Mouse (Mus musculus): ENCODE measurements around the gene Kxd1. TPM values are rescaled to one million over a fixed set of nuclear protein-coding genes. Genes with fewer than 3 reads are reported as not detected.
A peak's percentile ranks its signal among the peaks of the same experiment; 100 is the strongest.

The Kxd1 gene
- polyA plus RNA-seq, 1 experiment from 2014 or later: 50.8 TPM

- H3K4me2 ChIP-seq: peak overlapping the region; percentile 97
- peaks cover 47% of the 10 kb centered on the region for H3K36me3 ChIP-seq (replicated peaks)
- H3K4me3 ChIP-seq (replicated peaks): peak overlapping the region; percentile 99
- peaks cover 7% of the 10 kb centered on the region for H3K27me3 ChIP-seq
- WGBS: 18% methylated on average over 25 of the region's 25 CpGs
- H3K9ac ChIP-seq: peak overlapping the region; percentile 98
- peaks cover 41% of the 10 kb centered on the region for H3K4me1 ChIP-seq
- ATAC-seq (ENCODE audit: low FRiP score): no peak
- no peaks in the 10 kb centered on the region for H3K9me3 ChIP-seq
- H3K27ac ChIP-seq: no peak overlapping the region
Observed at GRCm38 (mm10) chr8:70509281-70509952, 18.3 kb downstream of the Kxd1 start.

- H3K4me2 ChIP-seq: peak overlapping the region; percentile 88
Observed at GRCm38 (mm10) chr8:70507027-70507393, 20.7 kb downstream of the Kxd1 start.

GRCm38 (mm10) chr8:70506328-70507026 is 21.3 kb downstream of the Kxd1 start, which contains the start of gene Rex1bd:
Gene Rex1bd, minus strand, starts transcription at chr8:70506752.
- Histone ChIP-seq H3K9me3 (no peaks in the 10 kb centered on the region), H3K4me2 (peak within 1 kb of the TSS; percentile 88), H3K27me3 (peaks cover 37% of the 10 kb centered on the region), H3K36me3 (replicated peaks) (peaks cover 32% of the 10 kb centered on the region), H3K9ac (peak within 1 kb of the TSS; percentile 80), H3K4me3 (replicated peaks) (peak within 1 kb of the TSS; percentile 72), H3K4me1 (peaks cover 52% of the 10 kb centered on the region), H3K27ac (peak within 1 kb of the TSS; percentile 91)
- peak; percentile 89 for ATAC-seq (ENCODE audit: low FRiP score)
- WGBS: 2% methylated on average over 40 of the region's 40 CpGs

More at GRCm38 (mm10) chr8:70507027-70507393, 20.7 kb downstream of the Kxd1 start:
- Histone ChIP-seq H3K27ac (peak overlapping the region; percentile 62), H3K4me3 (replicated peaks) (peak overlapping the region; percentile 72; the same call in 1 of the 2 replicates), H3K36me3 (replicated peaks) (peaks cover 32% of the 10 kb centered on the region), H3K9me3 (no peaks in the 10 kb centered on the region), H3K4me1 (peaks cover 56% of the 10 kb centered on the region), H3K9ac (peak overlapping the region; percentile 25; the same call in 1 of the 2 replicates), H3K27me3 (peaks cover 32% of the 10 kb centered on the region)
- WGBS: 57% methylated on average over 5 of the region's 5 CpGs
- ATAC-seq (ENCODE audit: low FRiP score): no peak

GRCm38 (mm10) chr8:70505698-70506327 is 21.9 kb downstream of the Kxd1 start:
- Histone ChIP-seq H3K9me3 (no peaks in the 10 kb centered on the region), H3K27ac (peak overlapping the region; percentile 91), H3K27me3 (peaks cover 43% of the 10 kb centered on the region), H3K9ac (peak overlapping the region; percentile 80), H3K36me3 (replicated peaks) (peaks cover 32% of the 10 kb centered on the region), H3K4me2 (peak overlapping the region; percentile 88), H3K4me1 (peaks cover 54% of the 10 kb centered on the region), H3K4me3 (replicated peaks) (peak overlapping the region; percentile 72)
- WGBS: 41% methylated on average over 32 of the region's 32 CpGs
- ATAC-seq (ENCODE audit: low FRiP score): peak; percentile 9

GRCm38 (mm10) chr8:70504851-70505250 is 22.9 kb downstream of the Kxd1 start:
- ATAC-seq (ENCODE audit: low FRiP score): no peak
- Histone ChIP-seq H3K36me3 (replicated peaks) (peaks cover 32% of the 10 kb centered on the region), H3K27ac (no peak overlapping the region), H3K4me2 (peak overlapping the region; percentile 88; the same call in 1 of the 2 replicates), H3K9ac (no peak overlapping the region), H3K4me3 (replicated peaks) (no peak overlapping the region; the same call in 1 of the 2 replicates), H3K4me1 (peaks cover 56% of the 10 kb centered on the region), H3K9me3 (no peaks in the 10 kb centered on the region), H3K27me3 (peaks cover 53% of the 10 kb centered on the region)
- WGBS: 68% methylated on average over 3 of the region's 3 CpGs

- Histone ChIP-seq H3K27me3 (peaks cover 59% of the 10 kb centered on the region), H3K4me1 (peaks cover 52% of the 10 kb centered on the region), H3K27ac (no peak overlapping the region), H3K36me3 (replicated peaks) (peaks cover 32% of the 10 kb centered on the region), H3K4me2 (no peak overlapping the region), H3K9me3 (no peaks in the 10 kb centered on the region), H3K4me3 (replicated peaks) (no peak overlapping the region), H3K9ac (no peak overlapping the region)
- WGBS: 75% methylated on average over 16 of the region's 16 CpGs
- no peak for ATAC-seq (ENCODE audit: low FRiP score)
Observed at GRCm38 (mm10) chr8:70504291-70504716, 23.5 kb downstream of the Kxd1 start.

- H3K4me3 ChIP-seq (replicated peaks): peak overlapping the region; percentile 10
- 0 out of 2 replicates have a peak, but pooled peaks have one; percentile 9 for ATAC-seq (ENCODE audit: low FRiP score)
- no peaks in the 10 kb centered on the region for H3K9me3 ChIP-seq
- peaks cover 42% of the 10 kb centered on the region for H3K4me1 ChIP-seq
- no peak overlapping the region for H3K27ac ChIP-seq
- peak overlapping the region; percentile 13; the same call in 1 of the 2 replicates for H3K4me2 ChIP-seq
- peak overlapping the region; percentile 49; the same call in 1 of the 2 replicates for H3K9ac ChIP-seq
- WGBS: 8% methylated on average over 46 of the region's 46 CpGs
- H3K36me3 ChIP-seq (replicated peaks): peaks cover 26% of the 10 kb centered on the region
- peaks cover 70% of the 10 kb centered on the region for H3K27me3 ChIP-seq
Observed at GRCm38 (mm10) chr8:70503062-70503750, 24.6 kb downstream of the Kxd1 start.

- Histone ChIP-seq H3K4me3 (replicated peaks) (0 out of 2 replicates have a peak overlapping the region, but pooled peaks have one; percentile 8), H3K9me3 (no peaks in the 10 kb centered on the region), H3K36me3 (replicated peaks) (peaks cover 19% of the 10 kb centered on the region), H3K27me3 (peaks cover 76% of the 10 kb centered on the region), H3K9ac (no peak overlapping the region), H3K4me1 (peaks cover 39% of the 10 kb centered on the region), H3K4me2 (0 out of 2 replicates have a peak overlapping the region, but pooled peaks have one; percentile 15), H3K27ac (no peak overlapping the region)
- no peak for ATAC-seq (ENCODE audit: low FRiP score)
- 27% methylated on average over 12 of the region's 12 CpGs for WGBS
Observed at GRCm38 (mm10) chr8:70502540-70502939, 25.2 kb downstream of the Kxd1 start.

- ATAC-seq (ENCODE audit: low FRiP score): no peak
- no peak overlapping the region for H3K9ac ChIP-seq
- WGBS: 10% methylated on average over 23 of the region's 23 CpGs
- H3K9me3 ChIP-seq: no peaks in the 10 kb centered on the region
- H3K4me1 ChIP-seq: peaks cover 39% of the 10 kb centered on the region
- peaks cover 82% of the 10 kb centered on the region for H3K27me3 ChIP-seq
- peak overlapping the region; percentile 8; the same call in 1 of the 2 replicates for H3K4me3 ChIP-seq (replicated peaks)
- H3K27ac ChIP-seq: no peak overlapping the region
- 0 out of 2 replicates have a peak overlapping the region, but pooled peaks have one; percentile 15 for H3K4me2 ChIP-seq
- H3K36me3 ChIP-seq (replicated peaks): peaks cover 14% of the 10 kb centered on the region
Observed at GRCm38 (mm10) chr8:70501820-70502529, 25.8 kb downstream of the Kxd1 start.

GRCm38 (mm10) chr8:70500386-70501301 is 27.1 kb downstream of the Kxd1 start:
- Histone ChIP-seq H3K36me3 (replicated peaks) (peaks cover 12% of the 10 kb centered on the region), H3K4me1 (peaks cover 37% of the 10 kb centered on the region), H3K9me3 (no peaks in the 10 kb centered on the region), H3K4me3 (replicated peaks) (peak overlapping the region; percentile 19), H3K4me2 (peak overlapping the region; percentile 39), H3K9ac (no peak overlapping the region; the same call in 1 of the 2 replicates), H3K27ac (no peak overlapping the region), H3K27me3 (peaks cover 95% of the 10 kb centered on the region)
- WGBS: 6% methylated on average over 39 of the region's 39 CpGs
- no peak for ATAC-seq (ENCODE audit: low FRiP score)

Measured in forebrain, embryonic 12.5 days (tissue).